In genomic region chr6:129238275-129239038, GRCm38 (mm10) we compare ENCODE assay signal across 8 mouse cellular contexts. TPM values are rescaled to one million over a fixed set of nuclear protein-coding genes. Genes with fewer than 3 reads are reported as not detected.
A peak's percentile ranks its signal among the peaks of the same experiment; 100 is the strongest.
DNase-seq lines count a peak whose midpoint lies in the region; ATAC-seq lines count a peak whose summit lies in the region.

No protein-coding gene starts in this region.

- no peak for DNase-seq in cerebellum, adult 9-11 months
- DNase-seq in ZHBTc4 (ENCODE audit: low read depth, low spot score), result peak; percentile 37
- peak; percentile 64 to 81 for DNase-seq in heart, postnatal 36 days
- peak; percentile 56 for DNase-seq in limb, embryonic 11.5 days (ENCODE audit: low spot score)

- H3K27ac ChIP-seq in forebrain, embryonic 12.5 days, result no peak overlapping the region
- no peak overlapping the region for H3K27ac ChIP-seq in limb, embryonic 11.5 days (replicated peaks; ENCODE audit: low read depth, low read length)
- H3K27ac ChIP-seq in stomach, embryonic 14.5 days (ENCODE audit: low read length), result no peak overlapping the region

- intact Hi-C loops in heart, postnatal 36 days (cut with DNase I), result no loop called here

- H3K4me2 ChIP-seq in forebrain, embryonic 12.5 days, result peak overlapping the region; percentile 61
- H3K4me2 ChIP-seq in limb, embryonic 11.5 days (ENCODE audit: low read depth, severe bottlenecking), result peak overlapping the region; percentile 58
- peak overlapping the region; percentile 52 for H3K4me2 ChIP-seq in stomach, embryonic 14.5 days (replicated peaks; ENCODE audit: low read depth, low read length)

- WGBS in forebrain, embryonic 12.5 days, result 12% methylated on average over 14 of the region's 14 CpGs
- WGBS in limb, embryonic 11.5 days, result 11% methylated on average over 14 of the region's 14 CpGs
- WGBS in stomach, embryonic 14.5 days, result 10% methylated on average over 14 of the region's 14 CpGs

- peaks cover 4% of the 10 kb centered on the region; the same call in 1 of the 2 replicates for H3K4me1 ChIP-seq in forebrain, embryonic 12.5 days
- H3K4me1 ChIP-seq in limb, embryonic 11.5 days (ENCODE audit: control insufficient read depth, insufficient read depth, low read length), result no peaks in the 10 kb centered on the region
- 0 out of 2 replicates have a peak, but pooled peaks cover 9% of the 10 kb centered on the region for H3K4me1 ChIP-seq in stomach, embryonic 14.5 days (ENCODE audit: control insufficient read depth, insufficient read depth, low read length)

- peak; percentile 71 for ATAC-seq in cerebellum, adult (ENCODE audit: insufficient number of reproducible peaks, low FRiP score, low TSS enrichment)
- ATAC-seq in forebrain, embryonic 12.5 days (ENCODE audit: low FRiP score), result peak; percentile 81
- ATAC-seq in limb, embryonic 11.5 days (ENCODE audit: insufficient number of reproducible peaks, low FRiP score, low TSS enrichment, low read depth), result peak; percentile 56; the same call in 1 of the 2 replicates
- peak; percentile 58 for ATAC-seq in megakaryocyte-erythroid progenitor cell, adult 5-6 weeks (replicated peaks; ENCODE audit: low FRiP score, low TSS enrichment, poor library complexity, severe bottlenecking)
- ATAC-seq in stomach, embryonic 14.5 days (ENCODE audit: insufficient number of reproducible peaks, insufficient read depth, low FRiP score, low read depth), result peak; percentile 68

- no peaks in the 10 kb centered on the region for H3K36me3 ChIP-seq in forebrain, embryonic 12.5 days (replicated peaks)
- no peaks in the 10 kb centered on the region for H3K36me3 ChIP-seq in limb, embryonic 11.5 days (ENCODE audit: control insufficient read depth, insufficient read depth, low read length)
- no peaks in the 10 kb centered on the region for H3K36me3 ChIP-seq in stomach, embryonic 14.5 days (ENCODE audit: control insufficient read depth, insufficient read depth, low read length)

- H3K9me3 ChIP-seq in forebrain, embryonic 12.5 days, result no peaks in the 10 kb centered on the region
- no peaks in the 10 kb centered on the region for H3K9me3 ChIP-seq in limb, embryonic 11.5 days (ENCODE audit: control insufficient read depth, low read length)
- H3K9me3 ChIP-seq in stomach, embryonic 14.5 days (ENCODE audit: control insufficient read depth, low read depth, low read length), result no peaks in the 10 kb centered on the region

- H3K27me3 ChIP-seq in forebrain, embryonic 12.5 days, result no peaks in the 10 kb centered on the region; the same call in 1 of the 2 replicates
- no peaks in the 10 kb centered on the region for H3K27me3 ChIP-seq in limb, embryonic 11.5 days (ENCODE audit: control insufficient read depth, insufficient read depth, low read length)
- H3K27me3 ChIP-seq in stomach, embryonic 14.5 days (ENCODE audit: control insufficient read depth, insufficient read depth, low read length), result no peaks in the 10 kb centered on the region

- peak overlapping the region; percentile 41 for H3K4me3 ChIP-seq in forebrain, embryonic 12.5 days (replicated peaks)
- peak overlapping the region; percentile 39 for H3K4me3 ChIP-seq in limb, embryonic 11.5 days (ENCODE audit: low read depth, low read length)
- peak overlapping the region; percentile 57 for H3K4me3 ChIP-seq in stomach, embryonic 14.5 days (ENCODE audit: low read depth, low read length)

- 0 out of 2 replicates have a peak overlapping the region, but pooled peaks have one; percentile 29 for H3K9ac ChIP-seq in forebrain, embryonic 12.5 days
- H3K9ac ChIP-seq in limb, embryonic 11.5 days (ENCODE audit: low read length), result peak overlapping the region; percentile 53
- H3K9ac ChIP-seq in stomach, embryonic 14.5 days (replicated peaks; ENCODE audit: low read depth, low read length), result peak overlapping the region; percentile 50; the same call in 1 of the 2 replicates

RNA-seq across cellular contexts. Expression of gene Cd69, which starts 36.8 kb away (rescaled TPM):
- polyA plus RNA-seq in forebrain, embryonic 12.5 days (2016; fragmentation: Nextera tagmentation; extraction: Ambion mirVana), result not detected in 2 replicates
- under 1 TPM in 1 of 2 experiments, not detected in 1; 0.28 TPM for total RNA-seq in heart, postnatal 36 days (2021)
- polyA plus RNA-seq in limb, embryonic 11.5 days (2014; fragmentation: Nextera tagmentation; extraction: Ambion mirVana), result 0.11 and 0.28 TPM in 2 replicates
- 7.0 and 12.2 TPM in 2 replicates for total RNA-seq in megakaryocyte-erythroid progenitor cell, adult 5-6 weeks (2014; fragmentation: Nextera tagmentation)
- 57.7 and 71.1 TPM in 2 replicates for total RNA-seq in megakaryocyte-erythroid progenitor cell, adult 5-6 weeks (2017)
- 0.17 and 0.20 TPM in 2 replicates for polyA plus RNA-seq in stomach, embryonic 14.5 days (2014; fragmentation: Nextera tagmentation; extraction: Ambion mirVana)

RNA-seq across cellular contexts. Expression of gene Clec2d, which starts 58.0 kb away (rescaled TPM):
- not detected in 2 replicates for polyA plus RNA-seq in forebrain, embryonic 12.5 days (2016; fragmentation: Nextera tagmentation; extraction: Ambion mirVana)
- 10 to 100 TPM; 35.1 to 51.7 TPM for total RNA-seq in heart, postnatal 36 days (2021)
- 0.16 TPM in 1 of 2 replicates, not detected in the other for polyA plus RNA-seq in limb, embryonic 11.5 days (2014; fragmentation: Nextera tagmentation; extraction: Ambion mirVana)
- total RNA-seq in megakaryocyte-erythroid progenitor cell, adult 5-6 weeks (2014; fragmentation: Nextera tagmentation), result 18.0 and 43.7 TPM in 2 replicates
- total RNA-seq in megakaryocyte-erythroid progenitor cell, adult 5-6 weeks (2017), result 78.9 and 151 TPM in 2 replicates
- polyA plus RNA-seq in stomach, embryonic 14.5 days (2014; fragmentation: Nextera tagmentation; extraction: Ambion mirVana), result 0.56 and 0.68 TPM in 2 replicates
